Mouse (Mus musculus): ENCODE data around the gene Bcl2l13.

DNA sequence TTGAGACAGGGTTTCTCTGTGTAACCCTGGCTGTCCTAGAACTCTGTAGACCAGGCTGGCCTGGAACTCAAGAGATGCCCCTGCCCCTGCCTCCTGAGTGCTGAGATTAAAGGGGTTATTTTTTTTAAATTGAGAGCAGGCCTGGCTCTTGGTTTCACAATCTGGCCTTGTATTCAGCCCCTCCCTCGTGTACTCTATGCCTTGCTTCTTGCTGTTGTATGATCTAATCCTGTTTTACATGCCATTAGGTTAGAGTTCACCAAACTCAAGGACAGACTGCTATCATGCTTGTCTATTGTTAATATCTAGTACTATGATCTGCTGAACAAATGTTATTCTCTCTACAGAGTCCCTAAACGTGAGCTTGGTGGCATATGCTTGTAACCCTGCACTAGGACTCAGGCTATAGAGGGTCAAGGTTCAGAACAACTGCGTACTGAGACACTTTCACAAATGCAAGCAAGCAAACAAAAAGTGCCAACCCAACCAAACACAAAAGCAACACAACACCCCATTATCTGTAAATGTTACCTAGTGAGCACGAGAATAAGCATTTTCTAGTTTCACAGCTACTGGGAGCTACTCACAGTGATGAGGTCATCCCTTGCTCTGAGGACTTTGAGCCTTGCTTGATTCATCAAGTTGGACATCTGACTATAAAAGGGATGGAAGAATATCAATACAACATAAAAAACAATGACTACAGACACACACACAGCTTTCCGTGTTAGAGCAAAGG lies 28.8 kb upstream of the Bcl2l13 start:
- TF ChIP-seq CTCF (IDR thresholded peaks at IDR 0.05; ENCODE audit: low read depth, low read length) (no peak), GATA2 (IDR thresholded peaks at IDR 0.05; ENCODE audit: borderline replicate concordance, low read depth, low read length) (no peak), TAL1 (conservative IDR thresholded peaks at IDR 0.05; ENCODE audit: low read depth, low read length) (no peak)

All from G1E (cell line).